Mouse (Mus musculus) naive thymus-derived CD4-positive, alpha-beta T cell, adult 5 months (primary cell): ENCODE results near the gene Cebpb. TPM values are rescaled to one million over a fixed set of nuclear protein-coding genes. Genes with fewer than 3 reads are reported as not detected.

Source experiments
- polyA plus RNA-seq: library from polyadenylated mRNA; unstranded; fragments of 100-300 nt; shearing (Covaris generic); gene quantifications from one replicate; pipeline ENCODE4 v1.2.1, GENCODE M21; 2017

Gene Cebpb
- 56.4 TPM for polyA plus RNA-seq

GRCm38 (mm10) chr2:167688498-167689451 lies at the start of gene Cebpb:
Gene Cebpb (plus strand): TSS chr2:167688915.

GRCm38 (mm10) chr2:167661270-167662203 lies 27.2 kb upstream of the Cebpb start, which contains the start of gene Gm20431:
Gene Gm20431 (minus strand): TSS chr2:167661496.

GRCm38 (mm10) chr2:167689501-167690218 lies 945 bp downstream of the Cebpb start, which contains the start of gene Tmem189:
Gene Tmem189 (minus strand): TSS chr2:167689822.

Other genes starting within 250 kb of the Cebpb start
- gene Rnf114, start 196.3 kb upstream of the Cebpb start, polyA plus RNA-seq = 246 TPM
- gene Spata2, start 196.0 kb upstream of the Cebpb start, polyA plus RNA-seq = 54.8 TPM
- not detected for gene Snai1, start 150.7 kb upstream of the Cebpb start, polyA plus RNA-seq
- gene Ube2v1, start 56.8 kb upstream of the Cebpb start, polyA plus RNA-seq = 194 TPM
- 19.2 TPM for gene Gm20431, start 27.4 kb upstream of the Cebpb start, polyA plus RNA-seq
- gene Tmem189, start 907 bp downstream of the Cebpb start, polyA plus RNA-seq = 109 TPM
- gene Ptpn1, start 243.1 kb downstream of the Cebpb start, polyA plus RNA-seq = 137 TPM